Mouse (Mus musculus): Measurements from ENCODE around the gene Jchain.

GRCm38 (mm10) chr5:88519232-88519631 is 8.5 kb downstream of the Jchain start:
- TF ChIP-seq GATA1 (IDR thresholded peaks at IDR 0.05; ENCODE audit: low read length) (no peak), TAL1 (IDR thresholded peaks at IDR 0.05; ENCODE audit: low read length) (no peak)

Measured in erythroblast, embryonic 14.5 days (primary cell).